Mouse (Mus musculus) monocyte, adult 5-6 weeks (primary cell): ENCODE results near the gene Rhbdl3. TPM values are rescaled to one million over a fixed set of nuclear protein-coding genes. Genes with fewer than 3 reads are reported as not detected.

Source experiments
- ATAC-seq: fragments of 153-309, 156-312 bp; replicated peaks from 2 replicates; pipeline ENCODE4 v1.8.0; 2017; ENCODE audit warnings: mild to moderate bottlenecking; ENCODE audit not compliant: low TSS enrichment, insufficient number of reproducible peaks, severe bottlenecking, poor library complexity, low FRiP score
- total RNA-seq: library from RNA; stranded (forward); fragments of 200-1000, 200-491, 200-594 nt; gene quantifications from 3 replicates; pipeline ENCODE4 v1.2.3, GENCODE M21; 2017

Gene Rhbdl3
- not detected in 3 replicates for total RNA-seq

- no peak for ATAC-seq
Observed at GRCm38 (mm10) chr11:80300551-80301315, at the start of gene Rhbdl3. TSS of gene Rhbdl3 (plus strand) at chr11:80300912.

GRCm38 (mm10) chr11:80264137-80264536 lies 36.6 kb upstream of the Rhbdl3 start:
- no peak for ATAC-seq

GRCm38 (mm10) chr11:80271096-80271495 lies 29.6 kb upstream of the Rhbdl3 start:
- no peak for ATAC-seq

GRCm38 (mm10) chr11:80275011-80275410 lies 25.7 kb upstream of the Rhbdl3 start:
- ATAC-seq = no peak

GRCm38 (mm10) chr11:80278054-80278453 lies 22.7 kb upstream of the Rhbdl3 start:
- no peak for ATAC-seq

GRCm38 (mm10) chr11:80283786-80284185 lies 16.9 kb upstream of the Rhbdl3 start:
- ATAC-seq = no peak

GRCm38 (mm10) chr11:80284641-80285040 lies 16.1 kb upstream of the Rhbdl3 start:
- ATAC-seq = no peak

GRCm38 (mm10) chr11:80287150-80287549 lies 13.6 kb upstream of the Rhbdl3 start:
- ATAC-seq = peak; percentile 77

- no peak for ATAC-seq
Observed at GRCm38 (mm10) chr11:80289701-80290445, 10.8 kb upstream of the Rhbdl3 start.

GRCm38 (mm10) chr11:80291004-80291403 lies 9.7 kb upstream of the Rhbdl3 start:
- ATAC-seq = no peak

- ATAC-seq = no peak
Observed at GRCm38 (mm10) chr11:80292463-80292862, 8.2 kb upstream of the Rhbdl3 start.

GRCm38 (mm10) chr11:80295066-80295465 lies 5.6 kb upstream of the Rhbdl3 start:
- ATAC-seq = no peak

GRCm38 (mm10) chr11:80295785-80296184 lies 4.9 kb upstream of the Rhbdl3 start:
- no peak for ATAC-seq

- no peak for ATAC-seq
Observed at GRCm38 (mm10) chr11:80299513-80300235, 1.0 kb upstream of the Rhbdl3 start.

- ATAC-seq = no peak
Observed at GRCm38 (mm10) chr11:80301316-80302045, 769 bp downstream of the Rhbdl3 start.

- no peak for ATAC-seq
Observed at GRCm38 (mm10) chr11:80302046-80302390, 1.3 kb downstream of the Rhbdl3 start.

- peak; percentile 74 for ATAC-seq
Observed at GRCm38 (mm10) chr11:80302536-80302935, 1.8 kb downstream of the Rhbdl3 start.

- ATAC-seq = no peak
Observed at GRCm38 (mm10) chr11:80303746-80304145, 3.0 kb downstream of the Rhbdl3 start.

GRCm38 (mm10) chr11:80304846-80305245 lies 4.1 kb downstream of the Rhbdl3 start:
- ATAC-seq = no peak
